Mouse (Mus musculus): ENCODE data around the gene Nceh1. TPM values are rescaled to one million over a fixed set of nuclear protein-coding genes. Genes with fewer than 3 reads are reported as not detected.

The Nceh1 gene
- total RNA-seq, 2 experiments from 2014 or later, result 26.2 to 30.6 TPM

GRCm38 (mm10) chr3:27222488-27222887 lies 39.7 kb downstream of the Nceh1 start:
- no peak for DNase-seq
- intact Hi-C loops (cut with DNase I), result no loop called here

GRCm38 (mm10) chr3:27227629-27228453 lies 45.1 kb downstream of the Nceh1 start:
- DNase-seq, result no peak
- intact Hi-C loops (cut with DNase I), result no loop called here

GRCm38 (mm10) chr3:27228530-27229309 lies 46.0 kb downstream of the Nceh1 start:
- no peak for DNase-seq
- intact Hi-C loops (cut with DNase I), result no loop called here

GRCm38 (mm10) chr3:27233361-27233760 lies 50.6 kb downstream of the Nceh1 start:
- intact Hi-C loops (cut with DNase I), result no loop called here
- DNase-seq, result no peak

GRCm38 (mm10) chr3:27233841-27234240 lies 51.1 kb downstream of the Nceh1 start:
- intact Hi-C loops (cut with DNase I), result no loop called here
- no peak for DNase-seq

GRCm38 (mm10) chr3:27234976-27235375 lies 52.2 kb downstream of the Nceh1 start:
- intact Hi-C loops (cut with DNase I), result no loop called here
- no peak for DNase-seq

- intact Hi-C loops (cut with DNase I), result no loop called here
These were observed 54.5 kb downstream of the Nceh1 start for GRCm38 (mm10) chr3:27237226-27237625.

GRCm38 (mm10) chr3:27238563-27238962 lies 55.8 kb downstream of the Nceh1 start:
- intact Hi-C loops (cut with DNase I), result no loop called here
- DNase-seq, result no peak

More at GRCm38 (mm10) chr3:27237226-27237625, 54.5 kb downstream of the Nceh1 start:
- DNase-seq, result no peak

- DNase-seq, result no peak
- intact Hi-C loops (cut with DNase I), result no loop called here
These were observed 56.8 kb downstream of the Nceh1 start for GRCm38 (mm10) chr3:27239568-27239967.

- intact Hi-C loops (cut with DNase I), result no loop called here
- no peak for DNase-seq
These were observed 59.1 kb downstream of the Nceh1 start for GRCm38 (mm10) chr3:27241864-27242263.

GRCm38 (mm10) chr3:27246166-27246565 lies 63.4 kb downstream of the Nceh1 start:
- intact Hi-C loops (cut with DNase I), result no loop called here

GRCm38 (mm10) chr3:27247785-27248184 lies 65.0 kb downstream of the Nceh1 start:
- intact Hi-C loops (cut with DNase I), result no loop called here
- no peak for DNase-seq

More at GRCm38 (mm10) chr3:27246166-27246565, 63.4 kb downstream of the Nceh1 start:
- DNase-seq, result no peak

- no peak for DNase-seq
These were observed 66.3 kb downstream of the Nceh1 start for GRCm38 (mm10) chr3:27249030-27249429.

GRCm38 (mm10) chr3:27250936-27251335 lies 68.2 kb downstream of the Nceh1 start:
- intact Hi-C loops (cut with DNase I), result loop anchor here (10.0 kb wide), 1 partner anchor 214 kb away; no protein-coding TSS in a partner anchor
- no peak for DNase-seq

More at GRCm38 (mm10) chr3:27249030-27249429, 66.3 kb downstream of the Nceh1 start:
- intact Hi-C loops (cut with DNase I), result no loop called here

- no peak for DNase-seq
- intact Hi-C loops (cut with DNase I), result loop anchor here (10.0 kb wide), 1 partner anchor 206 kb away; no protein-coding TSS in a partner anchor
These were observed 75.7 kb downstream of the Nceh1 start for GRCm38 (mm10) chr3:27258461-27258860.

GRCm38 (mm10) chr3:27260393-27260792 lies 77.6 kb downstream of the Nceh1 start:
- intact Hi-C loops (cut with DNase I), result no loop called here

GRCm38 (mm10) chr3:27267327-27267726 lies 84.6 kb downstream of the Nceh1 start:
- DNase-seq, result no peak
- intact Hi-C loops (cut with DNase I), result no loop called here

More at GRCm38 (mm10) chr3:27260393-27260792, 77.6 kb downstream of the Nceh1 start:
- no peak for DNase-seq

GRCm38 (mm10) chr3:27267887-27268286 lies 85.1 kb downstream of the Nceh1 start:
- intact Hi-C loops (cut with DNase I), result no loop called here

GRCm38 (mm10) chr3:27269151-27269550 lies 86.4 kb downstream of the Nceh1 start:
- intact Hi-C loops (cut with DNase I), result no loop called here
- no peak for DNase-seq

More at GRCm38 (mm10) chr3:27267887-27268286, 85.1 kb downstream of the Nceh1 start:
- no peak for DNase-seq

GRCm38 (mm10) chr3:27270160-27270962 lies 87.6 kb downstream of the Nceh1 start:
- intact Hi-C loops (cut with DNase I), result no loop called here

More at GRCm38 (mm10) chr3:27270160-27270962, 87.6 kb downstream of the Nceh1 start:
- no peak for DNase-seq

Measured in left cerebral cortex, postnatal 4 days (tissue).